Mouse (Mus musculus): ENCODE data around the gene Slc25a22. TPM values are rescaled to one million over a fixed set of nuclear protein-coding genes. Genes with fewer than 3 reads are reported as not detected.
A peak's percentile ranks its signal among the peaks of the same experiment; 100 is the strongest.

The Slc25a22 gene
- 17.2 and 17.6 TPM in 2 replicates for polyA plus RNA-seq (2015; fragmentation: Nextera tagmentation; extraction: Ambion mirVana)

GRCm38 (mm10) chr7:141437178-141438120 lies at the start of gene Slc25a22:
Gene Slc25a22, minus strand, starts transcription at chr7:141437892.
- Histone ChIP-seq H3K27ac (replicated peaks) (peak within 1 kb of the TSS; percentile 67), H3K9me3 (ENCODE audit: control insufficient read depth, low read length) (no peaks in the 10 kb centered on the region), H3K27me3 (ENCODE audit: control insufficient read depth, insufficient read depth, low read length) (no peaks in the 10 kb centered on the region), H3K36me3 (ENCODE audit: control insufficient read depth, insufficient read depth, low read length) (0 out of 2 replicates have a peak, but pooled peaks cover 5% of the 10 kb centered on the region), H3K9ac (ENCODE audit: low read length) (peak within 1 kb of the TSS; percentile 76), H3K4me2 (replicated peaks; ENCODE audit: low read depth) (peak within 1 kb of the TSS; percentile 90), H3K4me1 (replicated peaks; ENCODE audit: control insufficient read depth, insufficient read depth) (peaks cover 5% of the 10 kb centered on the region; the same call in 1 of the 2 replicates), H3K4me3 (ENCODE audit: low read depth, low read length) (peak within 1 kb of the TSS; percentile 67)
- ATAC-seq (ENCODE audit: low FRiP score, low TSS enrichment), result peak; percentile 80
- DNase-seq (ENCODE audit: low spot score), result peak; percentile 86
- WGBS, result 5% methylated on average over 52 of the region's 53 CpGs
- TF ChIP-seq EP300 (optimal IDR thresholded peaks at IDR 0.05) (no peak), CTCF (IDR thresholded peaks at IDR 0.05; ENCODE audit: low read depth) (peak; percentile 82)

DNA sequence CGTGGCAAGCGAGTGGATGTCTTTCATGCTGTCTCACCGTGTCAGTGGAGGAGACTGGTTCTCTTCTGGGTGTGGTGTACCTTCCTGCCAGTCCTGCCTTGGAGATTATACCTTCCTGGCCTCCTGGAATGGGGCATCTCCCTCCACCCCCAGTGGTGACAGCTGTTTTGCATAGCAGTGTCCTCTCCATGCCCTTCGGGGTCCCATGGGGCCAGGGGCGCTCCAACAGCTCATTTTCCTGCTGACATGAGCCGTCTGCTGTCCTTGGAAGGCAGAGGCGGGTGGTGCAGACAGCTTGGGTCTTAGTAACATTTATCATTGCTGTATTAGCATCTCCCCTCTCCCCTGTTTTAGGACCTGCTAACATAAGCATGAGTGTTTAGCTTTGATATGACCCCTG lies 49.4 kb upstream of the Slc25a22 start:
- TF ChIP-seq EP300 (optimal IDR thresholded peaks at IDR 0.05), result no peak
- TF ChIP-seq CTCF (IDR thresholded peaks at IDR 0.05; ENCODE audit: low read depth), result no peak
- H3K9ac ChIP-seq (ENCODE audit: low read length), result no peak overlapping the region
- no peak overlapping the region for H3K27ac ChIP-seq (replicated peaks)
- DNase-seq (ENCODE audit: low spot score) (no peak), ATAC-seq (ENCODE audit: low FRiP score, low TSS enrichment) (no peak)
- H3K4me3 ChIP-seq (ENCODE audit: low read depth, low read length), result no peak overlapping the region
- peaks cover under 1% of the 10 kb centered on the region; the same call in 1 of the 2 replicates for H3K4me1 ChIP-seq (replicated peaks; ENCODE audit: control insufficient read depth, insufficient read depth)
- no peaks in the 10 kb centered on the region for H3K9me3 ChIP-seq (ENCODE audit: control insufficient read depth, low read length)
- 79% methylated on average over 7 of the region's 7 CpGs for WGBS
- H3K36me3 ChIP-seq (ENCODE audit: control insufficient read depth, insufficient read depth, low read length), result no peaks in the 10 kb centered on the region; the same call in none of the 2 replicates
- no peaks in the 10 kb centered on the region for H3K27me3 ChIP-seq (ENCODE audit: control insufficient read depth, insufficient read depth, low read length)
- no peak overlapping the region for H3K4me2 ChIP-seq (replicated peaks; ENCODE audit: low read depth)

GRCm38 (mm10) chr7:141486239-141486638 lies 48.5 kb upstream of the Slc25a22 start:
- DNase-seq (ENCODE audit: low spot score), result no peak
- 90% methylated on average over 1 of the region's 1 CpGs for WGBS
- TF ChIP-seq CTCF (IDR thresholded peaks at IDR 0.05; ENCODE audit: low read depth) (no peak), EP300 (optimal IDR thresholded peaks at IDR 0.05) (no peak)
- Histone ChIP-seq H3K4me2 (replicated peaks; ENCODE audit: low read depth) (no peak overlapping the region), H3K4me3 (ENCODE audit: low read depth, low read length) (no peak overlapping the region), H3K4me1 (replicated peaks; ENCODE audit: control insufficient read depth, insufficient read depth) (peaks cover 5% of the 10 kb centered on the region; the same call in 1 of the 2 replicates), H3K9ac (ENCODE audit: low read length) (no peak overlapping the region), H3K27ac (replicated peaks) (no peak overlapping the region), H3K36me3 (ENCODE audit: control insufficient read depth, insufficient read depth, low read length) (no peaks in the 10 kb centered on the region), H3K9me3 (ENCODE audit: control insufficient read depth, low read length) (no peaks in the 10 kb centered on the region), H3K27me3 (ENCODE audit: control insufficient read depth, insufficient read depth, low read length) (no peaks in the 10 kb centered on the region)
- no peak for ATAC-seq (ENCODE audit: low FRiP score, low TSS enrichment)

DNA sequence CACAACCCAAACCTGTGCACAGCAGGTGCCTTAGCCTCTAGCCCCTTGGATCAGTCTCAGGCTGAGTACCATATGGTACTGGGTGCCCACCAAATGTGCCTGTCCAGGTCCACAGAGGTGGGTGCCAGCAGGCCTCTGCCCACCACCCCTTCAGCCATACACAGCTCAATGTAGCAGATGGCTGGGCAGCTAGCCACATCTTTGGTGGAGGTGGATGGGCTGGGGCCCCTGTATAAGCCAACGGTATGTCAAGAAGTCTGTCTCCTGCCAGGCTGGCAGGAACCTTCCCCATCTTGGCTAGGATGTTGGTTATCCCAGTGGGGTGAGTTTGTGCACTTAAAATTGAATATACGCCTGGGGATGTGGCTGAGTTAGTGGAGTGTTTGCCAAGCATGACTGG lies 47.9 kb upstream of the Slc25a22 start:
- Histone ChIP-seq H3K4me3 (ENCODE audit: low read depth, low read length) (no peak overlapping the region), H3K27me3 (ENCODE audit: control insufficient read depth, insufficient read depth, low read length) (no peaks in the 10 kb centered on the region), H3K27ac (replicated peaks) (no peak overlapping the region), H3K9ac (ENCODE audit: low read length) (no peak overlapping the region), H3K4me2 (replicated peaks; ENCODE audit: low read depth) (no peak overlapping the region), H3K4me1 (replicated peaks; ENCODE audit: control insufficient read depth, insufficient read depth) (peaks cover 5% of the 10 kb centered on the region; the same call in 1 of the 2 replicates), H3K36me3 (ENCODE audit: control insufficient read depth, insufficient read depth, low read length) (no peaks in the 10 kb centered on the region), H3K9me3 (ENCODE audit: control insufficient read depth, low read length) (no peaks in the 10 kb centered on the region)
- no peak for TF ChIP-seq EP300 (optimal IDR thresholded peaks at IDR 0.05)
- TF ChIP-seq CTCF (IDR thresholded peaks at IDR 0.05; ENCODE audit: low read depth), result no peak
- DNase-seq (ENCODE audit: low spot score) (no peak), ATAC-seq (ENCODE audit: low FRiP score, low TSS enrichment) (no peak)
- WGBS, result 84% methylated on average over 2 of the region's 2 CpGs

DNA sequence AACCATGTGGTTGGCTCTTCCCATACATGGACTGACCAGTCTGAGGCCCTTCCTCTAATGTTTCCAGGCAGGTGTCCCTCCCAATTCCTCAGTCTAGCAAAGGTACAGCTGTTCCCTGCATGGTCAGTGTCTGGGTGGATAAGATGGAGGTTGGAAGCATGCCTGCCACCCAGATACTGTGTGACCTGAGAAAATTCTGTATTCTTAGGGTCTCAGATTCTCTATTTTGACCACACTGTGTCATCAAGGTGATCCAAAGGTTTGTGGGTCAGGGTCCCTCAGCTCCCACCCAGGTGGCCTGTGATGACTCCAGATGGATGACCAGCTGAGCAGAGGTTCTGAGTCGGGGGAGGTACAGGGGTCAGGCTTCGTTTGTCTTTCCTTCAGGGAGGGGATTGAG lies 47.5 kb upstream of the Slc25a22 start:
- Histone ChIP-seq H3K27me3 (ENCODE audit: control insufficient read depth, insufficient read depth, low read length) (no peaks in the 10 kb centered on the region), H3K9me3 (ENCODE audit: control insufficient read depth, low read length) (no peaks in the 10 kb centered on the region), H3K4me1 (replicated peaks; ENCODE audit: control insufficient read depth, insufficient read depth) (peaks cover 5% of the 10 kb centered on the region; the same call in 1 of the 2 replicates), H3K36me3 (ENCODE audit: control insufficient read depth, insufficient read depth, low read length) (no peaks in the 10 kb centered on the region), H3K27ac (replicated peaks) (no peak overlapping the region), H3K9ac (ENCODE audit: low read length) (no peak overlapping the region), H3K4me3 (ENCODE audit: low read depth, low read length) (no peak overlapping the region), H3K4me2 (replicated peaks; ENCODE audit: low read depth) (no peak overlapping the region)
- TF ChIP-seq CTCF (IDR thresholded peaks at IDR 0.05; ENCODE audit: low read depth) (no peak), EP300 (optimal IDR thresholded peaks at IDR 0.05) (no peak)
- WGBS, result 54% methylated on average over 2 of the region's 2 CpGs
- ATAC-seq (ENCODE audit: low FRiP score, low TSS enrichment) (no peak), DNase-seq (ENCODE audit: low spot score) (no peak)

Measured in stomach, postnatal 0 days (tissue).